Mouse (Mus musculus) layer of hippocampus, postnatal 25 days (tissue): ENCODE measurements around the gene Nipsnap2. TPM values are rescaled to one million over a fixed set of nuclear protein-coding genes. Genes with fewer than 3 reads are reported as not detected.
"Not testable (repeated sequence)": the region's sequence is repeated elsewhere in the genome, so short reads cannot be mapped to it uniquely, and the experiment has no call there.

Experiments
- DNase-seq, 2 experiments: peaks; one replicate each; pipeline ENCODE4 v3.0.0; 2022; ENCODE audit warnings: mixed read lengths in 2 of 2, low spot score in 1 of 2; ENCODE audit errors: extremely low spot score in 1 of 2
- total RNA-seq, 2 experiments: library from RNA; stranded (reverse); gene quantifications; 2 replicates each; pipeline ENCODE4 v1.2.3; 2021

Nipsnap2 gene
- total RNA-seq, 2 experiments from 2014 or later, result 79.5 to 89.7 TPM

- DNase-seq, result no peak
Observed at GRCm38 (mm10) chr5:129759929-129760480, 35.1 kb downstream of the Nipsnap2 start.

- DNase-seq, result peak; percentile 20 to 30
Observed at GRCm38 (mm10) chr5:129761865-129762540, 37.1 kb downstream of the Nipsnap2 start.

DNA sequence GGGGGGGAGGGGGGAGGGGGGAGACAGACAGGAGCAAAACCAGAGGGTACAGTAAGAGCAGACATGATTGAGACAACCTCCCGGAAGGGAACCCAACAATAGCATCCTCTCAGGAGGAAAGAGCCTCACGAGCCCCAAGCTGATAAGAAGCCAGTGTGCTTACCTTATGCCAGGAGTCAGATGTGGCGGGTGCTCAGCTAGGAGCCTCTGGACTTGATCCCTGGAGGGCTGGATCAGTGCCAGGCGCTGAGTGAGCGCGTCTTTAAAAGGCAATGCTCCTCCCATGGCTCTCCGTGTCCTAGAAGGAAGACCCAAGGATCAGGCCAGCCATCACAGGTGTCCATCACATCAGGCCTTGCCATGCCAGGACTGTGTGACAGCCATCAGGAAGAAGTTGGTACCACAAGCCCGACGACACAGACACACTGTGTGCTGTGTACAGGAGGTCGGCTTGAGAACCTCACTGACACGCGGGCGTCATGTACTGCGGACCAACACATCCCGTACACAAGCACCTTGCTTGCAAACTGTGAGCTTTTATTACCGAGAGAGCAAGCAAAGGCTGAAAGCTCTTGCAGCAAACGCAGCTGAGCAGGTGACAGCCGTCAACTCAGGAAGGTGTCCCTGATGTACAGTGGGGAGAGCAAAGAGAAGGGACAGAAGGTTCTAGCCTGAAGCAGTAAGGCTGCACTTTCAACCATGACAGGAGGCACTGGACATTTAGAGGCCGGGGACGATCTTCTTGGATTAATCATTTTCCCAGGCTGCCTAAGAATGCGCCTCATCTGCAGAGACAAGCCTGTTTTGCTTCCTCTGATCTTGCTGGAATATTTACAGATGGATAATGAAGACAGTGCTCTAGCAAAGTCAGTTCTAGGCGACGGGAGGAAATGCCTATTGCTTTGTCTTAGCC lies 45.8 kb downstream of the Nipsnap2 start:
- no peak for DNase-seq

- DNase-seq, result no peak
Observed at GRCm38 (mm10) chr5:129772433-129772832, 47.6 kb downstream of the Nipsnap2 start.

GRCm38 (mm10) chr5:129773330-129773729 lies 48.5 kb downstream of the Nipsnap2 start:
- not testable (repeated sequence) for DNase-seq

DNA sequence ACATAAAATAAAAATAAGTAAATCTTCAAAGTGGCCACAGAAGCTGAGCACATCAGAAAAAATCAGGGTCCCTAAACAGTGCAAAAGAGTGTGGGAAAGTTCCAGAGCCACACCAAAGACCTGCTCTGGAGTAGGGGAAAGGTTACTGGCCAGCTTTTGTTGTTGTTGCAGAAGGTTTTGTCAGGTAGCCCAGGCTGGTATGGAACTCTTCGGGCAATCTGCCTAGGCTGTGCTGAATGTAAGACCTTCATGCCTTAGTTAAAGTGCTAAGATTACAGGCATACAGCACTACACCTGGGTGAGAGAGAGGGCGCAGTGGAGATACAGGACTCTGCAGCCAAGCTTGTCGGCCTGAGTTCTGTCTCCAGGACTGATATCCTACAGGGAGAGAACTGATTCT lies 49.8 kb downstream of the Nipsnap2 start:
- DNase-seq, result no peak

DNA sequence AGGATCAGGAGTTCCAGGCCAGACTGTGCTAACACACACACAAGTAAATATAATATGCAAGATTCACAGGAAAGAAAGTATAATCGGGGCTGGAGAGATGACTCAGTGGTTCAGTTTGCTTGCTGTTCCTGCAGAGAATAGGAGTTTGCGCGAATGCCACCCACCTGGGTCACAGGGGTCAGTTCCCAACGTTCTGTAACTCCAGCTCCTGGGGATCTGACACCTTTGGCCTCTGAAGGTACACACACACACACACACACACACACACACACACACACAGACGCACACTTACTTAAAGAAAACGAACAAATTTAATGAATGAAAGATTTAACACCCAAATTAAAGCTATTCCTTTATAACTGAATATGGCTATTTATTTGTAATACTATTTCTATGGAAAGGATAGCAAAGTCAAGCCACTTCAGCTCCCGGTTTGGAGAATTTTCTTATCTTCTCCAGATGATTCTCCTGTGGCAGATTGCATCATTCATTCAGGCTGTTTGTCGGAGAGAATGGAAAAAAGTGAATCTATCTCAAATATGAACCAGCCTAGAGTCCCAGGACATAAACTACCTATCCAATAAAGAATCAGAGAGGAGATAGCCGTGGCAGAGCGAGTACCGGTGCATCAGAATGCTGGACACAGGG lies 53.6 kb downstream of the Nipsnap2 start:
- no peak for DNase-seq

DNA sequence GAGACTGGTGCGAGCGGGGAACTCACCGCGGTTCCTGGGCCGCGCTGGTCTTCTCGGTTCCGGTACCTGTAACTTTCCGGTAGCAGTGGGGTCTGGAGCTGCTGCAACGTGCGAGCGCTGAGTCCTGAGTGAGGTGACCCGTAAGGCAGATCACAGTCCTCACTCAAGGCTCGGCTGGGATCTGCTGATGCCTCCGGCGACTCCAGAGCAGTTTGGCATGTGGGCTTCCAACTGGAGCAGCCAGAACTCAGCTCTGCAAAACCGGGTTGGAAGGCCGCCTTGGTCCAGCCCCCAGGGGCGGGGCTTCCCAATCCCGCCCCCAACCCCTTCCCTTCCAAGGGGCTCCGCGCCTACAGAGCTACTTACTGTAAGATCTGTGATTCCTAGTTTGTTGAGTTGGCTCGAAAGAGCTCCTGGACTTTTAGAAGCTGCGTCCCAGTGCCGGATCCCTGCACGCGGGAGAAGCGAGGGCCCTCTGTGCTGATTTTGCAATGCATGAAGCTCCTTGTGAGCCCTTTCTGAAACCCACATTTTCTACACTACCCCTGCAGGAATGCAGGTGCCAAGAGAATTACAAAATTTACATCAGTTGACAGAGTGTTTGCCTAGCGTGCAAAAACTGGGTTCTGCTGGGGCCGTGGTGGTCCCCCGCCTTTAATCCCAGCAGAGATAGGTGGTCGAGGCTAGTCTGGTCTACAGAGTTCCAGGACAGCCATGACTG lies 54.3 kb downstream of the Nipsnap2 start:
- DNase-seq, result peak; percentile 69 to 71

DNA sequence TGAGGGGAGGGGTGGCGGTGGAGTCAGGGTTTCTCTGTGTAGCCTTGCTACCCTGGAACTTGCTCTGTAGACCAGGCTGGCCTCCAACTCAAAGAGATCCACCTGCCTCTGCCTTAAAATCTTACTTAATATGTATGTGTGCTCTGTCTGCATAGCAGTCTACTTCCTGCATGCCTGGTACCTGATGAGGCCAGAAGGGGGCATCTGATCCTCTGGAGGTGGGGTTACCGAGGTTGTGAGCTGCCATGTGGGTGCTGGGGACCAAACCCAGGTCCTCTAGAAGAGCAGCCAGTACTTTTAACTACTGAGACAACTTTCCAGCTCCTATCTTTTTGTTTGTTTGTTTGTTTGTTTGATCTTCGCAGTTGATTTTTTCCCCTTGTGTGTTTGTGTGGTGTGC lies 55.3 kb downstream of the Nipsnap2 start:
- no peak for DNase-seq

DNA sequence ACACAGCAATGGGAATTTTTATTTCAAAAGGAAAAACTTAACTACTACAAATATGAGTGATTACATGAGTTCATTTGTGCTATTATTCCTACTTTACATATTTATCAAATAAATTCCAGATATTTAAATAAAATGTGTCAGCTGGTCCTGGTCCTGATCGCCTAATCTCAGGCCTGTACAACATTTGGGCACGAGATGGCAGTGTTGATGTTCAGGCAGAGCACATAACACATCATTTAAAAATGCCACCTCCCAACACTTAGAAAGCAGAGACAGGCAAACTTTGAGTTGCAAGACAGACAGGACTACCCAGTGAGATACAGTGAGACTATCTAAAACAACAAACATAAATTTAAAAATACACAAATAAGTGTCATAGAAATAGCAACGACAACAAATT lies 57.3 kb downstream of the Nipsnap2 start:
- peak in 1 of 2 experiments; percentile 13 for DNase-seq

DNA sequence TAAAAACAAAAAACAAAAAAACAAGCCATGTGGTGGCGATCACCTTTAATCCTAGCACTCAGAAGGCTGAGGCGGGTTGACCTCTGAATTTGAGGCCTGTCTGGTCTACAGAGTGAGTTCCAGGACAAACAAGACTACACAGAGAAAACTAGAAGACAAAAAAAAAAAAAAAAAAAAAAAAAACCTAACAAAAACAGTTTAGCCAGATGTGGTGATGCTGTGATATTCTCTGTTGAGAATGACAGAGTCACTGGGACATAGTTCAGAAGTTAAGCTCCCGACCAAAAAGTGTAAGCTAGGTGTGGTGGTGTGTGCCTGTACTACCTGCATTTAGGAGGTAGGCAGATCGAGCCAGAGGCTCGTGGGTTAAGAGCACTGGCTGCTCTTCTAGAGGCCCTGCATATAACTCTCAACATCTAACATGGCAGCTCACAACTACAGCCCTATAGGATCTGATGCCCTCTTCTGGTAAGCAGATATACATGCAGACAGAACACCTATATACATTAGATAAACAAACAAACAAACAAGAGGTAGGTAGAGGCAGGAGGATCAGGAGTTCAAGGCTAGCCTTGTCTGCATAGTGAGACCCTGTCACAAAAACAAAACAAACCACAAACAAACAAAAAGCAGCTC lies 60.5 kb downstream of the Nipsnap2 start:
- no peak for DNase-seq

DNA sequence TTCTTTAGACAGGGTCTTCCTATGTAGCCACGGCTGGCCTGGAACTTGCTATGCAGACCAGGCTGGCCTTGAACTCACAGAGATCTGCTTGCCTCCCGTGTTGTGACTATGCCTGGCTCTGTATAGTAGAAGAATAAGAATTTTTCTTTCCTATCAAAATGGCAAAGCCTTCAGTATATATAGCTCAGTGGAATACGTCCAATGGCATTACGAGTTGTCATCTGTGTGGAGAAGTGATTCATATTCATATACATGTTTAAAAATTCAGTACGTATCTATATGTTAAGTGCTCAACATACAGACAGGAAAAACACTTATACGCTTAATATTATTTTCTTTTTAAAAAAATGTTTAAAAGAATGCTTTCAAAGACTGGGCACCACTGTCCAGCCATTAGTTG lies 61.3 kb downstream of the Nipsnap2 start:
- DNase-seq, result no peak

- peak; percentile 89 to 96 for DNase-seq
Observed at GRCm38 (mm10) chr5:129786818-129787790, 62.2 kb downstream of the Nipsnap2 start, which contains the start of gene Psph. Gene Psph, minus strand, starts transcription at chr5:129787449.

DNA sequence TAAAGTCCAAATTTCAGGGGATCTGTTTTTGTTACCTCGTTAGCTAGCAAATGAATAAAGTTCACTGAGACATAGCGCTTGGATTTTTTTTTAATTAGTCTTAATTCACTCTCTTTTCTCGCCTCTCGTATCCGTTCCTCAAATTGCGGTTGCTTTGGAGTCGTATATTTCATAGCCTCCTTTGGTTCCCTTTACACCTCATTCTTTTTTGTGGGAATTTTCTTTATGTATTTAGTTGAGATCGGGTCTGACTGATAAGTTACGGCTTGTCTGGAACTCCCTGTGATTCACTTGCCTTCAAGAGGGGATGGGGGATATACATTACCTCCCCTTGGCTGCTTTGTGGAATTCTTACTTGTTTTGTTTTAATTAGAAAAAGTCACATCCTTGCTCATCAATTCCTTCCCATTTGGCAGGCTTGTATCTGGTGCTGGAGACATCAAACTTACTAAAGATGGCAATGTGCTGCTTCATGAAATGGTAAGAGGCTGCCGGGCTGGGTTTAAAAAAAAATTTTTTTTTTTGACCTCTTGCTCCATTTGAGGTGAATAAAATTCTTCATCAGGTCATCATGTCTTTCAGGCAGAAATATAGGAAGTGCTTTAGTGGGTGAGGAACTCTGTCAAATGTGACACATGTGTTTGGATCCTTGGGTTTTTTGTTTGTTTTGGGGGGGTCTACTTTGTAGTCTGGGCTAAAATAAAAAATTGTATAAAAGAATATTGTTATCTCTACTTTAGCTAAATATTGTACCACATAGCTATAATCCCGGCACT lies 63.1 kb downstream of the Nipsnap2 start:
- DNase-seq, result no peak

DNA sequence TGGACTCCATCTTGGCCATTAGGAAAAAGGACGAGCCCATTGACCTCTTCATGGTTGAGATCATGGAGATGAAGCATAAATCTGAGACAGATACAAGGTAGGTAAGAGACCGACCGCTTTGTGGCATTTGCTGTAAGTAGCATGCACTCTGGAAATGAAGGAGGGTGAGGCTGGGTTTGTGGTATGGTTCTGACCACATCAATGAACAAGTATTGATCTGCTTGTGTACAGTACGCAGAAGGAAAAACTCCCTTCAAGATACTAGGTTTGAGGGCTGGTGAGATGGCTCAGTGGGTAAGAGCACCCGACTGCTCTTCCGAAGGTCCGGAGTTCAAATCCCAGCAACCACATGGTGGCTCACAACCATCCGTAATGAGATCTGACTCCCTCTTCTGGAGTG lies 65.7 kb downstream of the Nipsnap2 start:
- not testable (repeated sequence) for DNase-seq
